Mouse (Mus musculus) heart, adult 18-20 months (tissue): ENCODE results near the gene Tmie. TPM values are rescaled to one million over a fixed set of nuclear protein-coding genes. Genes with fewer than 3 reads are reported as not detected.

ENCODE experiments used
- DNase-seq, 2 experiments: peaks; one replicate each; pipeline ENCODE4 v3.0.0; 2021 to 2022; ENCODE audit warnings: mixed read lengths in 1 of 2
- long read RNA-seq, 2 experiments: library from polyadenylated mRNA; stranded (forward); transcript quantifications; one replicate each; pipeline ENCODE4 v2.0.0; 2021
- total RNA-seq, 2 experiments: library from RNA; stranded (reverse); gene quantifications; 2 replicates each; pipeline ENCODE4 v1.2.3; 2021

Gene Tmie
- total RNA-seq, result 1 to 10 TPM; 1.5 to 2.1 TPM
- long read RNA-seq, experiment 1, result 0 reads
- long read RNA-seq, experiment 2, result 0 reads

GRCm38 (mm10) chr9:110879998-110880561 lies at the start of gene Tmie:
Gene Tmie (minus strand): TSS chr9:110880113.
- DNase-seq, result peak; percentile 87 to 92

GRCm38 (mm10) chr9:110922759-110923158 lies 42.8 kb upstream of the Tmie start:
- peak; percentile 68 to 91 for DNase-seq

GRCm38 (mm10) chr9:110920665-110921419 lies 40.9 kb upstream of the Tmie start:
- DNase-seq, result peak; percentile 20 to 44

GRCm38 (mm10) chr9:110916786-110917185 lies 36.9 kb upstream of the Tmie start, which contains the start of gene Fam240a:
Gene Fam240a (minus strand): TSS chr9:110916861.
- DNase-seq, result no peak

- no peak for DNase-seq
Observed at GRCm38 (mm10) chr9:110915466-110915865, 35.6 kb upstream of the Tmie start.

- no peak for DNase-seq
Observed at GRCm38 (mm10) chr9:110914631-110915236, 34.8 kb upstream of the Tmie start.

- DNase-seq, result no peak
Observed at GRCm38 (mm10) chr9:110909371-110909967, 29.6 kb upstream of the Tmie start.

- DNase-seq, result no peak
Observed at GRCm38 (mm10) chr9:110908631-110909016, 28.7 kb upstream of the Tmie start.

GRCm38 (mm10) chr9:110907838-110908630 lies 28.1 kb upstream of the Tmie start:
- no peak for DNase-seq

- no peak for DNase-seq
Observed at GRCm38 (mm10) chr9:110907201-110907837, 27.4 kb upstream of the Tmie start.

GRCm38 (mm10) chr9:110902271-110902670 lies 22.4 kb upstream of the Tmie start:
- no peak for DNase-seq

- no peak for DNase-seq
Observed at GRCm38 (mm10) chr9:110901204-110901603, 21.3 kb upstream of the Tmie start.

GRCm38 (mm10) chr9:110899451-110900008 lies 19.6 kb upstream of the Tmie start:
- no peak for DNase-seq

- no peak for DNase-seq
Observed at GRCm38 (mm10) chr9:110896595-110896994, 16.7 kb upstream of the Tmie start.

GRCm38 (mm10) chr9:110895994-110896393 lies 16.1 kb upstream of the Tmie start:
- DNase-seq, result no peak

GRCm38 (mm10) chr9:110895507-110895906 lies 15.6 kb upstream of the Tmie start:
- DNase-seq, result no peak

GRCm38 (mm10) chr9:110893429-110893828 lies 13.5 kb upstream of the Tmie start:
- no peak for DNase-seq

- no peak for DNase-seq
Observed at GRCm38 (mm10) chr9:110892552-110892951, 12.6 kb upstream of the Tmie start.

GRCm38 (mm10) chr9:110891077-110891828 lies 11.3 kb upstream of the Tmie start:
- DNase-seq, result peak in 1 of 2 experiments; percentile 62

GRCm38 (mm10) chr9:110890026-110890783 lies 10.3 kb upstream of the Tmie start:
- no peak for DNase-seq
